Mouse (Mus musculus): ENCODE results near the gene Gm4763. TPM values are rescaled to one million over a fixed set of nuclear protein-coding genes. Genes with fewer than 3 reads are reported as not detected.
"Not testable (repeated sequence)": the region's sequence is repeated elsewhere in the genome, so short reads cannot be mapped to it uniquely, and the experiment has no call there.

The Gm4763 gene
- polyA plus RNA-seq, 1 experiment from 2014 or later = not detected

DNA sequence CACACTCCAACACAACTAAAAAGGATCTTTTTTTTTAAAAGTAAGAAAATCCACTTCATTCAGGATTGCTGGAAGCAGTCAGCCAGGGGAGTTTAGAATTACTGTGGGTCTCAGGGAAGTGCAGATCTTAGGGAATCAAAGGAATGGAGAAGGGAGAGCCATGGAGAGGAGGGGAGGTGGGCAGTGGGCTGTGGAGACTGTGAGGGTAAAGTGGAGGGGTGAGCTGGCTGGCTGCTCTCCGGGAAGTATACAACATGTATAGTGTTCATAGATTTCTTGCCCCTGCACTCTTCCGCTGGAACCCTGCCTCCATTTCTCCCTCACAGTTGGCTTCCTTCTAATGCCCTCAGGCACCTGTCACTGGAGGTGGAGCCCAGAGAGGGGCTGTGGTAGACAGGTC is 24.9 kb upstream of the Gm4763 start:
- WGBS = 93% methylated on average over 2 of the region's 2 CpGs
- Histone ChIP-seq H3K27ac (ENCODE audit: low read depth, low read length) (no peak overlapping the region), H3K9me3 (ENCODE audit: control insufficient read depth, low read length) (no peaks in the 10 kb centered on the region), H3K36me3 (ENCODE audit: control insufficient read depth, insufficient read depth, low read length) (no peaks in the 10 kb centered on the region), H3K4me2 (no peak overlapping the region), H3K27me3 (ENCODE audit: control insufficient read depth, insufficient read depth, low read length) (no peaks in the 10 kb centered on the region), H3K4me3 (ENCODE audit: low read depth, low read length) (no peak overlapping the region), H3K9ac (ENCODE audit: low read length) (no peak overlapping the region), H3K4me1 (ENCODE audit: control insufficient read depth, insufficient read depth, low read length) (no peaks in the 10 kb centered on the region)
- DNase-seq (ENCODE audit: low spot score, missing footprints) (no peak), ATAC-seq (ENCODE audit: low FRiP score) (no peak)

DNA sequence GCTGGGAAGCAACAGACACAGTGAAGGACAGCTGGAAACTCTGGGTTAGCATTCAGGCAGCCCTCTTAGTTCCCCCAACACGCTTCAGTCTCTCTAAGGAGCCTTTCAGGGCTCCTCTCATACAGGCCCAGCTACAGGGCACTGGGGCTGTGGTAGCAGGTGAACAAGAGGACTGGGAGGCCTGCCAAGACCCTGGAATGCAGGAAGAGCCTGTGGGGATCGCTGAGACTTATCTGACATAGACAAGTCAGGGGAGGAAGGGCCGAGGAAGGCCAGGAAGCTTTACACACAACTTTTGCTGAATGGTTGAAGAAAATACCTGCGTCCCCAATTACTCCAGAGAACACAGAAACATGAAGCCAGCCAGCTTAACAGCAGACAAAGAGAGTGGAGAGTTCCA is 24.0 kb upstream of the Gm4763 start:
- H3K9me3 ChIP-seq (ENCODE audit: control insufficient read depth, low read length) = no peaks in the 10 kb centered on the region
- H3K27ac ChIP-seq (ENCODE audit: low read depth, low read length) = no peak overlapping the region
- H3K27me3 ChIP-seq (ENCODE audit: control insufficient read depth, insufficient read depth, low read length) = no peaks in the 10 kb centered on the region
- no peak overlapping the region for H3K4me2 ChIP-seq
- no peaks in the 10 kb centered on the region for H3K36me3 ChIP-seq (ENCODE audit: control insufficient read depth, insufficient read depth, low read length)
- DNase-seq (ENCODE audit: low spot score, missing footprints) (no peak), ATAC-seq (ENCODE audit: low FRiP score) (no peak)
- H3K9ac ChIP-seq (ENCODE audit: low read length) = no peak overlapping the region
- no peaks in the 10 kb centered on the region for H3K4me1 ChIP-seq (ENCODE audit: control insufficient read depth, insufficient read depth, low read length)
- no peak overlapping the region for H3K4me3 ChIP-seq (ENCODE audit: low read depth, low read length)
- WGBS = 59% methylated on average over 4 of the region's 4 CpGs

DNA sequence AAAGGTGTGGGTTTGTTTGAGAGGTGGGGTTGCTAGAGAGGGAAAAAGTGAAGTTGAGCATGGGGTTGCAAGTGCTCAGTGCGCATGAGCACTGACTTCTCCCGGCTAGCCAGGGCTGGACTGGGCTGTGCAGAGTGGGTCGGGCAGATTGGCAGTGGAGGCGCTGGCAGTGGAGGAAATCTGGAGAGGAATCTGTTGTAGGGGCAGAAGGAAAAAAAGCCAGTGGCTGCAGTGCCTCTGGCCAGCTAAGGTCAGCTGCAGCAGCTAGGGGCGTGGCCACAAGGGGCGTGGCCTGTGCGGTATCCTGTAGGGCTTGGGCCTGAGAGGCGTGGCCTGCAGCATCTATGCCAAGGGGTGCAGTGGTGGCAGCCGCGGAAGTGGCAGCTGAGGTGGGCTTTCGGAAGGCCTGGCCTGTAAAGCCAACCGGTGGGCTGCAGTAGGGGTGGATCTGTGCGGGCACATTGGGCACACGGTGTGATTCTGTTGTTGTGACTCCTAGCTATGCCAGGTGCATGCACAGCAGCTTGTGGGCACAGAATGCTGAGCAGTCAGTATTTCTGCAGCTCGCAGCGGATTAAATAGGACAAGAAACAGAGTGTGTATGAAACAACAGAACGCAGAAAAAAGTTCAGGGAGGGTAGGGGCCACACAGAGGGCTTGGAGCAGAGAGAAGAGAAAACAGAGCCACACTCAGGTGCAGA is 9.4 kb upstream of the Gm4763 start:
- peak overlapping the region; percentile 30; the same call in 1 of the 2 replicates for H3K9ac ChIP-seq (ENCODE audit: low read length)
- H3K4me2 ChIP-seq = peak overlapping the region; percentile 24
- H3K27ac ChIP-seq (ENCODE audit: low read depth, low read length) = no peak overlapping the region
- H3K9me3 ChIP-seq (ENCODE audit: control insufficient read depth, low read length) = no peaks in the 10 kb centered on the region
- WGBS = 17% methylated on average over 17 of the region's 17 CpGs
- H3K4me1 ChIP-seq (ENCODE audit: control insufficient read depth, insufficient read depth, low read length) = peaks cover 4% of the 10 kb centered on the region; the same call in 1 of the 2 replicates
- ATAC-seq (ENCODE audit: low FRiP score) = peak; percentile 78
- H3K27me3 ChIP-seq (ENCODE audit: control insufficient read depth, insufficient read depth, low read length) = no peaks in the 10 kb centered on the region
- H3K36me3 ChIP-seq (ENCODE audit: control insufficient read depth, insufficient read depth, low read length) = no peaks in the 10 kb centered on the region
- peak; percentile 90 for DNase-seq (ENCODE audit: low spot score, missing footprints)
- H3K4me3 ChIP-seq (ENCODE audit: low read depth, low read length) = no peak overlapping the region; the same call in 1 of the 2 replicates

DNA sequence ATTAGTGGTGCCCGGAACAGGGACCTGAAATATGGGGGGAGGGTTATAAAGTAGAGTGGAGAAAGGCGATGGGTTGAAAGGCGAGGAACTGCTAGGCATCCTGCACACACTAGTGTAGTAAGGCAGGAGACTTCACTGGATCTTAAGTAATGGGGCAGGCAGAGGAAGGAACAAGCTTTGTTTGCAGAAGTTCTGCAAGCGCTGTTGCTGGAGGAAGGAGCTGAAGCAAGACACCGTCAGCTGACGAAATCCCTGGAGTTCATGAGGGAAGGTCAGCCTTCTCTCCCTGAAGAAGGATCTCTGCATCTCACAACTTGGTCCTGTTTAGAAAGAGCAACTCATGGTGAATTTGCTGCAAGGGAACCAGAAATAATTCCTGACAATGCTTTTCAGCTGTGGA is 11.7 kb downstream of the Gm4763 start:
- no peak overlapping the region for H3K4me3 ChIP-seq (ENCODE audit: low read depth, low read length)
- ATAC-seq (ENCODE audit: low FRiP score) = no peak
- H3K9ac ChIP-seq (ENCODE audit: low read length) = no peak overlapping the region
- H3K9me3 ChIP-seq (ENCODE audit: control insufficient read depth, low read length) = no peaks in the 10 kb centered on the region
- no peak overlapping the region for H3K4me2 ChIP-seq
- H3K4me1 ChIP-seq (ENCODE audit: control insufficient read depth, insufficient read depth, low read length) = no peaks in the 10 kb centered on the region
- H3K27me3 ChIP-seq (ENCODE audit: control insufficient read depth, insufficient read depth, low read length) = no peaks in the 10 kb centered on the region
- H3K27ac ChIP-seq (ENCODE audit: low read depth, low read length) = no peak overlapping the region
- no peak for DNase-seq (ENCODE audit: low spot score, missing footprints)
- WGBS = 82% methylated on average over 6 of the region's 6 CpGs
- no peaks in the 10 kb centered on the region for H3K36me3 ChIP-seq (ENCODE audit: control insufficient read depth, insufficient read depth, low read length)

DNA sequence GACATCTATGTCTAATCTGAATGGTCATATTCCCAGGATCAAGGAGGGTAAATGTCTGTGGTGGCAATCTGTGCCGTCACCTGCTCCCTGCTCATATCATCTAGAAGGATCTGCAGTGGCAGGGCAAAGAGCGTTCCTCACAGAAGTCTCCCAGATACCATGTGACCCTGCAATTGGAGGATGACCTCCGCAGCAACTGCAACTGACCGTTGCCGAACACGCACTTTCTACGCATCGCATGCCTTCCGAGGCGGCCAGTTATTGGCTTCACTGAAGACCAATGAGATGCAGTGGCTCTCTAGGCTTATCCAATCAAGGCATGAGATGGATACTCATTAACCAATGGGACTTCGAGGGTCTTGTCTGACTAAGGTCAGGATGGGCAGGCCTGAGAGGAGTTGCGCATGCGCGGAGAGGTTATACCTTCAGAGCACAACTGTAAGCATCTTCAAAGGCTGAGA is 17.8 kb downstream of the Gm4763 start, which contains the start of gene BC049730:
Gene BC049730, plus strand, starts transcription at position 411 of the 461 bp plus-strand sequence.
- Histone ChIP-seq H3K9me3 (ENCODE audit: control insufficient read depth, low read length) (no peaks in the 10 kb centered on the region), H3K9ac (ENCODE audit: low read length) (no peak within 1 kb of the TSS), H3K27me3 (ENCODE audit: control insufficient read depth, insufficient read depth, low read length) (no peaks in the 10 kb centered on the region), H3K4me1 (ENCODE audit: control insufficient read depth, insufficient read depth, low read length) (no peaks in the 10 kb centered on the region), H3K27ac (ENCODE audit: low read depth, low read length) (no peak within 1 kb of the TSS), H3K4me3 (ENCODE audit: low read depth, low read length) (no peak within 1 kb of the TSS), H3K36me3 (ENCODE audit: control insufficient read depth, insufficient read depth, low read length) (no peaks in the 10 kb centered on the region), H3K4me2 (no peak within 1 kb of the TSS)
- no peak for DNase-seq (ENCODE audit: low spot score, missing footprints)
- 94% methylated on average over 14 of the region's 14 CpGs for WGBS
- no peak for ATAC-seq (ENCODE audit: low FRiP score)

DNA sequence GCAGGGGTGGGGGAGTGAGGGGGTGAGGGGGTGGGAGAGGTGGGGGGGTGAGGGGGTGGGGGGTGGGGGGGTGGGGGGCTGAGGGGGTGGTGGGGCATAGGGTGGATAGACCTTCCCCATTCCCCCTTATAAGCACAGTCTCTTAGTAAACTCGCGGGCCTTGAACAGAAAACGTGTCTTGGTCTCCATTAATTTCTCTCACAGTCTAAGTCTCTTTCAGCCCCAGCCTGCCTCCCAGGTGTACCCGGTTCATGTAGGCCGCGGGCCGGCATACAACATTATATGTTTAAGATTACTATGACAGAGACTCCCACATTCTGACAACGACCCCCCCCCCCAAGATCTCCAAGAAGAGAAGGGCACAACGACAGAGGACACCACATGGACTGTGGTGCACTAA is 23.9 kb downstream of the Gm4763 start:
- H3K9ac ChIP-seq (ENCODE audit: low read length); H3K27ac ChIP-seq (ENCODE audit: low read depth, low read length); H3K4me2 ChIP-seq; H3K36me3 ChIP-seq (ENCODE audit: control insufficient read depth, insufficient read depth, low read length); DNase-seq (ENCODE audit: low spot score, missing footprints); H3K27me3 ChIP-seq (ENCODE audit: control insufficient read depth, insufficient read depth, low read length); H3K4me1 ChIP-seq (ENCODE audit: control insufficient read depth, insufficient read depth, low read length); ATAC-seq (ENCODE audit: low FRiP score); H3K4me3 ChIP-seq (ENCODE audit: low read depth, low read length); H3K9me3 ChIP-seq (ENCODE audit: control insufficient read depth, low read length): not testable (repeated sequence)
- 86% methylated on average over 9 of the region's 9 CpGs for WGBS

DNA sequence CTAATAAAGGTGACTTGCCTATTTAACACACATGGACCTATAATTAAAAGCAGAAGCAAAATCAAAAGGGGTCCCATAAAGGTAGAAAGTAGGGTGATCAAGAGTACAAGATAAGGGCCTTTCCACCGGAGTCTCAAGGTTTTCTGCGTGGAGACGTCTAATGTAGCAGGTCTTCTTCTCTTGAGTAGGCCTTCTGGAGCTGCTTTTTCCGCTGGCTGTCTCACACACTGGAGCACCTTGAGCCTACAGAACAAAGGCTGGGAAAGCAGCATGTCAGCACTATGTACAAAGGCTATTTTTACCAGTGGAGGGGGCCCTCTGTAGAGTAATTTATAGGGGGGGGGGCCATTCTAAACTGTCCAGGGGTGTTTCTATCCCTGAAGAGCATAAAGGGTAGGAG is 28.8 kb downstream of the Gm4763 start:
- not testable (repeated sequence) for ATAC-seq (ENCODE audit: low FRiP score); H3K36me3 ChIP-seq (ENCODE audit: control insufficient read depth, insufficient read depth, low read length); H3K4me2 ChIP-seq

DNA sequence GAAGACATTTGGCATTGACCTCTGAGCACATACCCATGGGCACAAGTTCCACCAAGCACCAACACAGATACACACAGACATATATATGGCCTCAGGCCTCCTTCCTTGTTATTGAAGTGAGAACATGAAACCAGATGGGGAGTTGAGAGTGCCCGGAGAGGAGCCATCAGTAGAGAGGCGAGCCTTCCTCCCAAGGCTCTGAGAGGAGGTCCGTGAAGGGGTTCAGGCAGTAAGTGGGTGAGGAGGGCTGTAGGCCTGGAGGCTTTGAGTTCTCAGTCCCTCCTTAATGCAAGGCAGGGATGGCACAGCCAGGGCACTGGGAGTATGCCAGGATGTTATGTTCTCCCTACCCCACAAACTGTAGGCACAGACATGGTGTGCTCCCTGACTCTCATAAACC is 34.0 kb downstream of the Gm4763 start:
- H3K9me3 ChIP-seq (ENCODE audit: control insufficient read depth, low read length); H3K36me3 ChIP-seq (ENCODE audit: control insufficient read depth, insufficient read depth, low read length); ATAC-seq (ENCODE audit: low FRiP score); H3K27ac ChIP-seq (ENCODE audit: low read depth, low read length); H3K27me3 ChIP-seq (ENCODE audit: control insufficient read depth, insufficient read depth, low read length); DNase-seq (ENCODE audit: low spot score, missing footprints); H3K4me2 ChIP-seq; H3K9ac ChIP-seq (ENCODE audit: low read length); H3K4me1 ChIP-seq (ENCODE audit: control insufficient read depth, insufficient read depth, low read length); H3K4me3 ChIP-seq (ENCODE audit: low read depth, low read length): not testable (repeated sequence)
- 81% methylated on average over 3 of the region's 3 CpGs for WGBS

More for the DNA sequence above, 28.8 kb downstream of the Gm4763 start:
- H3K4me3 ChIP-seq (ENCODE audit: low read depth, low read length); H3K27me3 ChIP-seq (ENCODE audit: control insufficient read depth, insufficient read depth, low read length); H3K4me1 ChIP-seq (ENCODE audit: control insufficient read depth, insufficient read depth, low read length); H3K9me3 ChIP-seq (ENCODE audit: control insufficient read depth, low read length); DNase-seq (ENCODE audit: low spot score, missing footprints); H3K9ac ChIP-seq (ENCODE audit: low read length); H3K27ac ChIP-seq (ENCODE audit: low read depth, low read length): not testable (repeated sequence)
- 96% methylated on average over 4 of the region's 4 CpGs for WGBS

DNA sequence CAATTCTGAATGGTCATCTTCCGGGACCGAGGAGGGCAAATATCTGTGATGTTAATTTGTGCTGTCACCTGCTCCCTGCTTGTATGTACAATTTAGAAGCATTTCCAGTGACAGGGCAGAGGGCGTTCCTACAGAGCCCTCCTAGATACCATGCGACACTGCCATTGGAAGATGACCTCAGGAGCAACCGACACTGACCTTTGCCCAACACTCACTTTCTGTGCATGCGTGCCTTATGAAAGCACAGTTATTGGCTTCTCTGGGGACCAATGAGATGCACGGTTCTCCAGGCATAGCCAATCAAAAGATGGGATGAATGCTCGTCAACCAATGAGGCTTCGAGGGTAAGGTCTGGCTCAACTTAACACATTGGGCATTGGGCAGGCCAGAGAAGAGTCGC is 39.2 kb downstream of the Gm4763 start:
- 90% methylated on average over 10 of the region's 10 CpGs for WGBS
- not testable (repeated sequence) for H3K27me3 ChIP-seq (ENCODE audit: control insufficient read depth, insufficient read depth, low read length); ATAC-seq (ENCODE audit: low FRiP score); H3K4me1 ChIP-seq (ENCODE audit: control insufficient read depth, insufficient read depth, low read length); H3K4me3 ChIP-seq (ENCODE audit: low read depth, low read length); H3K9ac ChIP-seq (ENCODE audit: low read length); H3K4me2 ChIP-seq; H3K9me3 ChIP-seq (ENCODE audit: control insufficient read depth, low read length); H3K36me3 ChIP-seq (ENCODE audit: control insufficient read depth, insufficient read depth, low read length); DNase-seq (ENCODE audit: low spot score, missing footprints); H3K27ac ChIP-seq (ENCODE audit: low read depth, low read length)
